ENCODE assay signal across 7 mouse cellular contexts in genomic region chr2:169962231-169962600, GRCm38 (mm10).
A peak's percentile ranks its signal among the peaks of the same experiment; 100 is the strongest.
DNase-seq lines count a peak whose midpoint lies in the region; ATAC-seq and TF ChIP-seq lines count a peak whose summit lies in the region.

No protein-coding gene starts in this region.

- H3K27ac ChIP-seq in kidney, embryonic 16.5 days (ENCODE audit: low read length), result no peak overlapping the region
- H3K27ac ChIP-seq in kidney, adult 2 months (ENCODE audit: insufficient read depth, low read depth, low read length), result no peak overlapping the region
- H3K27ac ChIP-seq in hindbrain, embryonic 11.5 days (ENCODE audit: low read depth, low read length), result 0 out of 2 replicates have a peak overlapping the region, but pooled peaks have one; percentile 17
- H3K27ac ChIP-seq in midbrain, embryonic 16.5 days (ENCODE audit: low read length), result peak overlapping the region; percentile 62

- TF ChIP-seq CTCF in kidney, adult 2 months (conservative IDR thresholded peaks at IDR 0.05; ENCODE audit: insufficient read depth, insufficient read length, low read depth, low read length), result no peak

- no peak for ATAC-seq in kidney, embryonic 16.5 days (ENCODE audit: low FRiP score, low TSS enrichment)
- peak; percentile 55 for ATAC-seq in hindbrain, embryonic 11.5 days (ENCODE audit: low FRiP score)
- ATAC-seq in midbrain, embryonic 16.5 days, result peak; percentile 40; the same call in 1 of the 2 replicates

- peaks cover 14% of the 10 kb centered on the region for H3K4me1 ChIP-seq in kidney, embryonic 16.5 days (ENCODE audit: insufficient read depth, low read length)
- H3K4me1 ChIP-seq in kidney, adult 2 months (ENCODE audit: control insufficient read depth, insufficient read depth, low read length), result no peaks in the 10 kb centered on the region
- no peaks in the 10 kb centered on the region for H3K4me1 ChIP-seq in hindbrain, embryonic 11.5 days (replicated peaks; ENCODE audit: control insufficient read depth, insufficient read depth, low read length)
- peaks cover 10% of the 10 kb centered on the region for H3K4me1 ChIP-seq in midbrain, embryonic 16.5 days (ENCODE audit: control insufficient read depth, insufficient read depth, low read length)

- H3K4me3 ChIP-seq in kidney, embryonic 16.5 days (ENCODE audit: low read length), result no peak overlapping the region
- no peak overlapping the region for H3K4me3 ChIP-seq in kidney, adult 2 months (ENCODE audit: insufficient read depth, low read depth, low read length)
- H3K4me3 ChIP-seq in hindbrain, embryonic 11.5 days (ENCODE audit: low read depth, low read length), result no peak overlapping the region; the same call in 1 of the 2 replicates
- no peak overlapping the region; the same call in 1 of the 2 replicates for H3K4me3 ChIP-seq in midbrain, embryonic 16.5 days (ENCODE audit: low read depth, low read length)

- H3K9ac ChIP-seq in kidney, embryonic 16.5 days (replicated peaks; ENCODE audit: low read length), result no peak overlapping the region
- H3K9ac ChIP-seq in hindbrain, embryonic 11.5 days (ENCODE audit: low read depth, low read length), result no peak overlapping the region
- peak overlapping the region; percentile 59; the same call in 1 of the 2 replicates for H3K9ac ChIP-seq in midbrain, embryonic 16.5 days (ENCODE audit: low read depth, low read length)

- no peaks in the 10 kb centered on the region for H3K36me3 ChIP-seq in kidney, embryonic 16.5 days (ENCODE audit: insufficient read depth, low read length)
- H3K36me3 ChIP-seq in kidney, adult 2 months (ENCODE audit: control insufficient read depth, insufficient read depth, low read length), result no peaks in the 10 kb centered on the region
- H3K36me3 ChIP-seq in hindbrain, embryonic 11.5 days (ENCODE audit: control insufficient read depth, insufficient read depth, low read length), result no peaks in the 10 kb centered on the region
- no peaks in the 10 kb centered on the region for H3K36me3 ChIP-seq in midbrain, embryonic 16.5 days (ENCODE audit: control insufficient read depth, insufficient read depth, low read length)

- DNase-seq in kidney, adult 2 months, result no peak
- peak; percentile 21 for DNase-seq in embryo, embryonic 9.5 days (ENCODE audit: extremely low spot score)
- DNase-seq in hindbrain, embryonic 11.5 days (ENCODE audit: low spot score), result peak; percentile 42
- DNase-seq in right cerebral cortex, postnatal 25 days, result no peak
- no peak for DNase-seq in gastrocnemius, postnatal 25 days

- H3K27me3 ChIP-seq in kidney, embryonic 16.5 days (ENCODE audit: insufficient read depth, low read length), result no peaks in the 10 kb centered on the region
- no peaks in the 10 kb centered on the region for H3K27me3 ChIP-seq in kidney, adult 2 months (replicated peaks; ENCODE audit: control insufficient read depth, insufficient read depth, low read length)
- H3K27me3 ChIP-seq in hindbrain, embryonic 11.5 days (ENCODE audit: control insufficient read depth, insufficient read depth, low read length), result no peaks in the 10 kb centered on the region
- no peaks in the 10 kb centered on the region for H3K27me3 ChIP-seq in midbrain, embryonic 16.5 days (ENCODE audit: control insufficient read depth, insufficient read depth, low read depth, low read length)

- H3K9me3 ChIP-seq in kidney, embryonic 16.5 days (ENCODE audit: low read length), result no peaks in the 10 kb centered on the region
- H3K9me3 ChIP-seq in hindbrain, embryonic 11.5 days (ENCODE audit: control insufficient read depth, low read length), result no peaks in the 10 kb centered on the region
- no peaks in the 10 kb centered on the region for H3K9me3 ChIP-seq in midbrain, embryonic 16.5 days (replicated peaks; ENCODE audit: control insufficient read depth, low read length, poor library complexity, severe bottlenecking)

- no peak for TF ChIP-seq POLR2A in kidney, adult 2 months (IDR thresholded peaks at IDR 0.05; ENCODE audit: low read depth, low read length)

- 47% methylated on average over 8 of the region's 8 CpGs for WGBS in kidney, embryonic 16.5 days
- 31% methylated on average over 8 of the region's 8 CpGs for WGBS in kidney, adult 2 months
- WGBS in hindbrain, embryonic 11.5 days, result 32% methylated on average over 8 of the region's 8 CpGs
- WGBS in midbrain, embryonic 16.5 days, result 17% methylated on average over 8 of the region's 8 CpGs

- peak overlapping the region; percentile 51 for H3K4me2 ChIP-seq in kidney, embryonic 16.5 days (replicated peaks; ENCODE audit: low read depth, low read length)
- H3K4me2 ChIP-seq in hindbrain, embryonic 11.5 days (replicated peaks; ENCODE audit: low read depth, low read length), result peak overlapping the region; percentile 49
- H3K4me2 ChIP-seq in midbrain, embryonic 16.5 days (ENCODE audit: low read length), result peak overlapping the region; percentile 82

Comparison
In these comparisons a context has a peak if more than half of its experiments do, and no peak if none do; other contexts are left out.
1. H3K27ac ChIP-seq: peak in hindbrain, embryonic 11.5 days (single experiment) and midbrain, embryonic 16.5 days (single experiment); none in kidney, embryonic 16.5 days (single experiment) and kidney, adult 2 months (single experiment).
2. DNase-seq: peak in embryo, embryonic 9.5 days (single experiment) and hindbrain, embryonic 11.5 days (single experiment); none in kidney, adult 2 months (single experiment), right cerebral cortex, postnatal 25 days (single experiment) and gastrocnemius, postnatal 25 days (single experiment).
3. Peak in every context shown above with its lines, with median percentiles within 50 percentile points of each other: H3K4me2 ChIP-seq.